Comparison of ENCODE assay signal across 9 mouse cellular contexts in genomic region chr4:23913396-23913795, GRCm38 (mm10).
DNase-seq lines count a peak whose midpoint lies in the region; ATAC-seq and TF ChIP-seq lines count a peak whose summit lies in the region.
"Had no signal": no experiment of that assay in that cellular context is flagged by ENCODE, and none has a peak within 500 bp of the region (broad histone marks: within the 10 kb centered on the region; RNA-seq: fewer than 3 reads in every experiment).

No protein-coding gene starts in this region.

- DNase-seq in layer of hippocampus, adult 8-10 months (ENCODE audit: low spot score in 2 of 2), result peak; percentile 3 to 5
- DNase-seq in layer of hippocampus, adult 9-10 months (ENCODE audit: low spot score), result no peak
- peak; percentile 33 for DNase-seq in embryonic facial prominence, embryonic 14.5 days (ENCODE audit: low spot score)
- peak; percentile 8 to 14 for DNase-seq in layer of hippocampus, postnatal 36 days
- peak; percentile 70 for DNase-seq in retina, embryonic 14.5 days (ENCODE audit: low spot score)
- DNase-seq in natural killer cell, adult 2 months (ENCODE audit: low spot score in 2 of 2), result no peak
- DNase-seq in heart, adult 9 months (ENCODE audit: low spot score in 2 of 2), result no peak
- DNase-seq in heart, adult 2 months, result no peak

- no peaks in the 10 kb centered on the region for H3K4me1 ChIP-seq in embryonic facial prominence, embryonic 14.5 days (ENCODE audit: control insufficient read depth, insufficient read depth, low read length)
- no peaks in the 10 kb centered on the region for H3K4me1 ChIP-seq in heart, adult 2 months (ENCODE audit: control insufficient read depth, insufficient read depth, low read length)

- H3K79me2 ChIP-seq in heart, adult 2 months (replicated peaks; ENCODE audit: control insufficient read depth, insufficient read depth, low read length), result no peaks in the 10 kb centered on the region

- no peak for TF ChIP-seq CTCF in heart, adult 2 months (IDR thresholded peaks at IDR 0.05)

- no peaks in the 10 kb centered on the region for H3K27me3 ChIP-seq in embryonic facial prominence, embryonic 14.5 days (replicated peaks; ENCODE audit: control insufficient read depth, insufficient read depth, low read length)
- H3K27me3 ChIP-seq in heart, adult 2 months (ENCODE audit: control insufficient read depth, insufficient read depth, low read length), result no peaks in the 10 kb centered on the region

- no peak for TF ChIP-seq EP300 in heart, adult 2 months (IDR thresholded peaks at IDR 0.05; ENCODE audit: insufficient read depth, low read depth, low read length)

- no peak overlapping the region for H3K9ac ChIP-seq in embryonic facial prominence, embryonic 14.5 days (ENCODE audit: low read depth, low read length)
- H3K9ac ChIP-seq in heart, adult 2 months (ENCODE audit: low read depth, low read length), result no peak overlapping the region

- ATAC-seq in embryonic facial prominence, embryonic 14.5 days (ENCODE audit: low read depth), result no peak

- H3K36me3 ChIP-seq in embryonic facial prominence, embryonic 14.5 days (ENCODE audit: control insufficient read depth, insufficient read depth, low read length), result no peaks in the 10 kb centered on the region
- no peaks in the 10 kb centered on the region for H3K36me3 ChIP-seq in heart, adult 2 months (ENCODE audit: control insufficient read depth, insufficient read depth, low read length)

- 23% methylated on average over 4 of the region's 4 CpGs for WGBS in embryonic facial prominence, embryonic 14.5 days
- WGBS in heart, adult 2 months, result 24% methylated on average over 4 of the region's 4 CpGs

- H3K27ac ChIP-seq in embryonic facial prominence, embryonic 14.5 days (replicated peaks; ENCODE audit: low read depth, low read length), result no peak overlapping the region
- H3K27ac ChIP-seq in heart, adult 2 months, result no peak overlapping the region
- H3K27ac ChIP-seq: macrophage had no signal

- no peaks in the 10 kb centered on the region for H3K9me3 ChIP-seq in embryonic facial prominence, embryonic 14.5 days (ENCODE audit: control insufficient read depth, low read length)

- no peak for TF ChIP-seq POLR2A in heart, adult 2 months (IDR thresholded peaks at IDR 0.05; ENCODE audit: insufficient read depth, low read depth, low read length)

- H3K4me3 ChIP-seq in embryonic facial prominence, embryonic 14.5 days (ENCODE audit: low read depth, low read length), result no peak overlapping the region
- H3K4me3 ChIP-seq in heart, adult 2 months, result no peak overlapping the region

- intact Hi-C loops in heart, adult 2 months (cut with DNase I), result no loop called here

- H3K4me2 ChIP-seq in embryonic facial prominence, embryonic 14.5 days (ENCODE audit: low read depth, low read length), result no peak overlapping the region

Comparison
In these comparisons a context has a peak if more than half of its experiments do, and no peak if none do; other contexts are left out.
1. DNase-seq: peak in layer of hippocampus, adult 8-10 months (2 of 2), embryonic facial prominence, embryonic 14.5 days (single experiment), layer of hippocampus, postnatal 36 days (2 of 2) and retina, embryonic 14.5 days (single experiment); none in layer of hippocampus, adult 9-10 months (single experiment), natural killer cell, adult 2 months (0 of 2), heart, adult 9 months (0 of 2) and heart, adult 2 months (0 of 2).